Mouse (Mus musculus): Measurements from ENCODE around the gene Tmem270.

DNA sequence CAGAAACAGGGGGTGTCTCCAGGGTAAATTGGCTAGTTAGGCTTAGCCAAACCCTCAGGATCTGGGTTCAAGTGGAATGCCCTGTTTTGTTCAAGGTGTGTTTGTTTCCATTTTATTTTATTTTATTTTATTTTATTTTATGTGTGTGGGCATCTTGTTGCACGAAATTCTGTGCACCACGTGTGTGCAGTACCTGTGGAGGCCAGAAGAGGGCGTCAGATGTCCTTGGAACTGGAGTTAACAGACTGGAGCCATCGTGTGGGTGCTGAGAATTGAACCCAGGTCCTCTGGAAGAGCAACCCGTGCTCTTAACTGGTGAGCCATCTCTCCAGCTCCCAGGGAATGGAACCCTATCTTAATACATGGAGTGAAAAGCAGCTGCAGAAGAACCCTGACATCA lies 13.8 kb downstream of the Tmem270 start:
- no peak for TF ChIP-seq FLI1 (IDR thresholded peaks at IDR 0.05; ENCODE audit: low read length)
- no peak for TF ChIP-seq GATA1 (IDR thresholded peaks at IDR 0.05; ENCODE audit: borderline replicate concordance, low read length)
